Mouse (Mus musculus) heart, adult 2 months (tissue): Measurements from ENCODE around the gene Srp72. TPM values are rescaled to one million over a fixed set of nuclear protein-coding genes. Genes with fewer than 3 reads are reported as not detected.

Source experiments
- DNase-seq, 2 experiments: peaks; one replicate each; pipeline ENCODE4 v3.0.0; 2021
- H3K27ac ChIP-seq: fragments of 200-600 bp; 2 replicates; pipeline ENCODE4 v1.8.1; 2022
- H3K27me3 ChIP-seq: fragments of 200-500 bp; 2 replicates; pipeline ENCODE4 v1.6.1; 2012; ENCODE audit warnings: mild to moderate bottlenecking, low read length, inconsistent platforms, mixed read lengths; ENCODE audit not compliant: control insufficient read depth, insufficient read depth
- H3K36me3 ChIP-seq: fragments of 200-500 bp; 2 replicates; pipeline ENCODE4 v1.6.1; 2012; ENCODE audit warnings: low read length, inconsistent platforms; ENCODE audit not compliant: control insufficient read depth, insufficient read depth
- H3K4me1 ChIP-seq: fragments of 200-500 bp; 2 replicates; pipeline ENCODE4 v1.6.1; 2011; ENCODE audit warnings: low read length; ENCODE audit not compliant: control insufficient read depth, insufficient read depth
- H3K4me3 ChIP-seq: fragments of 200-600 bp; 2 replicates; pipeline ENCODE4 v1.8.1; 2022
- H3K79me2 ChIP-seq: fragments of 200-500 bp; replicated peaks from 2 replicates; pipeline ENCODE4 v1.6.1; 2012; ENCODE audit warnings: mild to moderate bottlenecking, inconsistent platforms, low read length, moderate library complexity, mixed read lengths; ENCODE audit not compliant: control insufficient read depth, insufficient read depth
- H3K9ac ChIP-seq: fragments of 200-500 bp; 2 replicates; pipeline ENCODE4 v1.6.1; 2012; ENCODE audit warnings: low read depth, mild to moderate bottlenecking, control low read depth, inconsistent platforms, low read length, mixed read lengths
- CTCF ChIP-seq: fragments of 200-600 bp; IDR thresholded peaks from 2 replicates; pipeline ENCODE4 v1.8.1; 2022; ENCODE audit warnings: antibody characterized with exemption, mild to moderate bottlenecking, moderate library complexity
- EP300 ChIP-seq: fragments of 200-500 bp; IDR thresholded peaks from 2 replicates; pipeline ENCODE4 v1.6.1; 2011; ENCODE audit warnings: low read depth, low read length, control low read depth; ENCODE audit not compliant: insufficient read depth
- POLR2A ChIP-seq: fragments of 200-500 bp; IDR thresholded peaks from 2 replicates; pipeline ENCODE4 v1.6.1; 2011; ENCODE audit warnings: mild to moderate bottlenecking, low read depth, low read length, control low read depth; ENCODE audit not compliant: insufficient read depth
- WGBS: fragments of 180-500 bp; shearing (Covaris S2); methylation state at CpG from one replicate; pipeline ENCODE4 v1.1.7; 2018; 5-methylcytosine and 5-hydroxymethylcytosine counted together
- intact Hi-C: fragments of 180-260 bp; cut with DNase I; formaldehyde crosslinking; loops from one replicate; pipeline ENCODE4 v1.15.1; 2025
- polyA plus RNA-seq: library from polyadenylated mRNA; depleted of rRNA; stranded (reverse); fragments of >200 nt; gene quantifications from 2 replicates; pipeline ENCODE4 v1.2.3, GENCODE M21; 2012
- total RNA-seq, 2 experiments: library from RNA; stranded (reverse); gene quantifications; 2 replicates each; pipeline ENCODE4 v1.2.3; 2021

The Srp72 gene
- total and polyA plus RNA-seq, 3 experiments, result 16.3 to 56.2 (median 51.5) TPM

GRCm38 (mm10) chr5:76998416-76998815, 23.9 kb downstream of the Srp72 start:
- intact Hi-C loops, result loop anchor here (2.0 to 10.0 kb wide), 2 partner anchors 176 to 218 kb away; no protein-coding TSS in a partner anchor
- Histone ChIP-seq H3K36me3 (peaks cover 5% of the 10 kb centered on the region), H3K27me3 (no peaks in the 10 kb centered on the region; the same call in 1 of the 2 replicates), H3K27ac (no peak overlapping the region), H3K79me2 (no peaks in the 10 kb centered on the region), H3K4me3 (no peak overlapping the region), H3K9ac (no peak overlapping the region), H3K4me1 (no peaks in the 10 kb centered on the region)
- WGBS, result 38% methylated on average over 5 of the region's 5 CpGs
- TF ChIP-seq EP300 (no peak), CTCF (peak; percentile 66)
- no peak for DNase-seq

GRCm38 (mm10) chr5:77001192-77001591, 26.7 kb downstream of the Srp72 start:
- WGBS, result 90% methylated on average over 17 of the region's 17 CpGs
- Histone ChIP-seq H3K27ac (no peak overlapping the region), H3K27me3 (no peaks in the 10 kb centered on the region; the same call in 1 of the 2 replicates), H3K9ac (no peak overlapping the region), H3K79me2 (no peaks in the 10 kb centered on the region), H3K4me1 (no peaks in the 10 kb centered on the region), H3K36me3 (peaks cover 5% of the 10 kb centered on the region), H3K4me3 (no peak overlapping the region)
- TF ChIP-seq EP300 (no peak), CTCF (no peak), POLR2A (no peak)
- intact Hi-C loops, result no loop called here
- DNase-seq, result no peak

GRCm38 (mm10) chr5:77004051-77004821, 29.8 kb downstream of the Srp72 start, which contains the start of gene Arl9:
Arl9 (plus strand) TSS chr5:77004055.
- DNase-seq, result no peak
- no peaks in the 10 kb centered on the region; the same call in 1 of the 2 replicates for H3K27me3 ChIP-seq
- H3K36me3 ChIP-seq, result no peaks in the 10 kb centered on the region; the same call in 1 of the 2 replicates
- H3K79me2 ChIP-seq, result no peaks in the 10 kb centered on the region
- no peak within 1 kb of the TSS for H3K9ac ChIP-seq
- no peaks in the 10 kb centered on the region for H3K4me1 ChIP-seq
- TF ChIP-seq POLR2A, result no peak
- no peak for TF ChIP-seq EP300
- TF ChIP-seq CTCF, result no peak
- WGBS, result 90% methylated on average over 6 of the region's 6 CpGs
- H3K4me3 ChIP-seq, result no peak within 1 kb of the TSS
- intact Hi-C loops, result no loop called here
- H3K27ac ChIP-seq, result no peak within 1 kb of the TSS

GRCm38 (mm10) chr5:77010352-77010751, 35.9 kb downstream of the Srp72 start:
- H3K79me2 ChIP-seq, result no peaks in the 10 kb centered on the region
- no peak overlapping the region for H3K27ac ChIP-seq
- DNase-seq, result no peak
- no peak overlapping the region for H3K9ac ChIP-seq
- no peaks in the 10 kb centered on the region for H3K4me1 ChIP-seq
- intact Hi-C loops, result no loop called here
- no peak overlapping the region for H3K4me3 ChIP-seq
- 77% methylated on average over 9 of the region's 9 CpGs for WGBS
- H3K27me3 ChIP-seq, result no peaks in the 10 kb centered on the region
- TF ChIP-seq EP300 (no peak), CTCF (no peak), POLR2A (no peak)
- H3K36me3 ChIP-seq, result no peaks in the 10 kb centered on the region

- TF ChIP-seq POLR2A, result no peak
- no peak for TF ChIP-seq EP300
- TF ChIP-seq CTCF, result no peak
- Histone ChIP-seq H3K27me3 (no peaks in the 10 kb centered on the region), H3K36me3 (no peaks in the 10 kb centered on the region), H3K79me2 (no peaks in the 10 kb centered on the region), H3K4me3 (no peak overlapping the region), H3K27ac (no peak overlapping the region), H3K9ac (no peak overlapping the region), H3K4me1 (no peaks in the 10 kb centered on the region; the same call in 1 of the 2 replicates)
- WGBS, result 56% methylated on average over 3 of the region's 3 CpGs
- intact Hi-C loops, result no loop called here
- DNase-seq, result no peak
These were observed 36.6 kb downstream of the Srp72 start for GRCm38 (mm10) chr5:77011082-77011481.

- H3K79me2 ChIP-seq, result no peaks in the 10 kb centered on the region
- 62% methylated on average over 3 of the region's 3 CpGs for WGBS
- H3K9ac ChIP-seq, result no peak overlapping the region
- H3K36me3 ChIP-seq, result no peaks in the 10 kb centered on the region
- intact Hi-C loops, result no loop called here
- DNase-seq, result no peak
- H3K4me1 ChIP-seq, result no peaks in the 10 kb centered on the region; the same call in 1 of the 2 replicates
- no peak overlapping the region for H3K27ac ChIP-seq
- H3K27me3 ChIP-seq, result no peaks in the 10 kb centered on the region
- TF ChIP-seq CTCF (no peak), POLR2A (no peak), EP300 (no peak)
- no peak overlapping the region for H3K4me3 ChIP-seq
These were observed 38.7 kb downstream of the Srp72 start for GRCm38 (mm10) chr5:77013171-77013570.
